Mouse (Mus musculus) kidney, adult 2 months (tissue): ENCODE data around the gene Kidins220. TPM values are rescaled to one million over a fixed set of nuclear protein-coding genes. Genes with fewer than 3 reads are reported as not detected.

Experiments used
- DNase-seq: peaks from one replicate; pipeline ENCODE4 v3.0.0; 2021
- H3K27ac ChIP-seq: fragments of 200-500 bp; 2 replicates; pipeline ENCODE4 v1.5.1; 2012; ENCODE audit warnings: low read depth, low read length, control low read depth, inconsistent platforms; ENCODE audit not compliant: insufficient read depth
- H3K27me3 ChIP-seq: fragments of 200-500 bp; replicated peaks from 2 replicates; pipeline ENCODE4 v1.6.1; 2012; ENCODE audit warnings: mild to moderate bottlenecking, moderate library complexity, low read length, inconsistent platforms; ENCODE audit not compliant: control insufficient read depth, insufficient read depth
- H3K36me3 ChIP-seq: fragments of 200-500 bp; 2 replicates; pipeline ENCODE4 v1.6.1; 2012; ENCODE audit warnings: mild to moderate bottlenecking, moderate library complexity, low read length, inconsistent platforms; ENCODE audit not compliant: control insufficient read depth, insufficient read depth
- H3K4me1 ChIP-seq: fragments of 200-500 bp; 2 replicates; pipeline ENCODE4 v1.6.1; 2011; ENCODE audit warnings: low read length; ENCODE audit not compliant: control insufficient read depth, insufficient read depth
- H3K4me3 ChIP-seq: fragments of 200-500 bp; 2 replicates; pipeline ENCODE4 v1.5.1; 2011; ENCODE audit warnings: mild to moderate bottlenecking, low read depth, low read length, control low read depth; ENCODE audit not compliant: insufficient read depth
- CTCF ChIP-seq: fragments of 200-500 bp; conservative IDR thresholded peaks from 2 replicates; pipeline ENCODE4 v1.5.1; 2011; ENCODE audit warnings: low read depth, mild to moderate bottlenecking, control low read depth, low read length, moderate library complexity, mixed read lengths; ENCODE audit not compliant: insufficient read depth, insufficient read length
- POLR2A ChIP-seq: fragments of 200-500 bp; IDR thresholded peaks from one replicate; pipeline ENCODE4 v1.6.1; 2011; ENCODE audit warnings: low read depth, low read length, control low read depth
- WGBS: fragments of 180-500 bp; shearing (Covaris S2); methylation state at CpG from one replicate; pipeline ENCODE4 v1.1.7; 2018; 5-methylcytosine and 5-hydroxymethylcytosine counted together
- polyA plus RNA-seq: library from polyadenylated mRNA; depleted of rRNA; stranded (reverse); fragments of >200 nt; gene quantifications from 2 replicates; pipeline ENCODE4 v1.2.3, GENCODE M21; 2012; rRNA removed

Kidins220 gene
- polyA plus RNA-seq, 1 experiment = 79.6 TPM

DNA sequence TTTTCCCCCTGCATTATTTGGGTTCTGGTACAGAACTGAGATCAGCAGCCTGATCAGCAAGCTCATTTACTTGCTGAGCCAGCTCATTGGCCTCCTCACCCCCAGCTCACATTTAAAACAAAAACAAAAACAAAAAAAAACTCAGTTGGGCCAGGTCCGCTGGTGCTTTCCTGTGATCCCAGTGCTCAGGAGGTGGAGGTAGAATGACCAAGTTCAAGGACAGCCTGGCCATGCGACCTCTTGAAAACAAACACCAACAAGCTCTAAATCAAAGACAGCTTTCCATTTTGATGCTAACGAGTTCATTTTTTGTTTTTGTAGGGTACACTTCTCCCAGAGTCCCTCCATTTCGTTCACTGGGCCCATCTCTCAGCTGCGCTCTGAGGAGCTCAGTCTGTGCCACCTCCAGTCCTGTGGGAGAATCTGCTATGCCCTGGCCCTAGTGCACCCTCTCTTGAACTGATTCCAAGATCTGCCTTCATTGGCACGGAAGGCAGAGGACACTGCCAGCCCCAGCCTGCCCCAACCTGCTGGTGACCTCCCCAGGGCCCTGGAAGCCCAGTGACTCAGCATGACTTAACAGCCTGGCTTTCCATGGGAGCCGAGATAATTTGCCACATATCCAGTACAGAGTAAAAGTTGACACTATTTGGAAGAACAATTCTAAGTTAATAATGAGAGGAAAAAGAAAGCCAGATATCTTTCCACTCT lies 135.4 kb downstream of the Kidins220 start:
- DNase-seq = peak; percentile 91
- TF ChIP-seq CTCF = no peak
- TF ChIP-seq POLR2A = no peak
- 34% methylated on average over 7 of the region's 7 CpGs for WGBS

DNA sequence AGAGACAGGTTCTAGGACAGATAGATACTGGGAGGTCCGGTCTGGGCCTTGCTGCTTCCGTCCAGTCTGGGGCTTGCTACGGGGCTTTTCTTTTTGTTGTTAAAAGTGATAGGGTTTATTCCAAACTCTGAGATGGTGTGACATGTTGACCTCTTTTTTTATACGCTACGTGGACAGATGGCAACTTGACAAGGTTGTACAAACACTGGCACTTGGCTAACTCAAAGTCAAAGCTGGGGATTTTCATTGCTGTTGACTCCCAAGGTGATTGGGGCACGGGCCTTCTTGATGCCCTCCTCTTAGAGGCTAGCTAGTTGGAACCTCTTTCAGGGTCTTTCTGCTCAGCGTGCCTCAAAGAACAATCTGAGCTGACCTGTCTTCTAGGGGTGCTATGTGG lies 136.0 kb downstream of the Kidins220 start:
- Histone ChIP-seq H3K4me3 (no peak overlapping the region), H3K27ac (peak overlapping the region; percentile 86), H3K36me3 (no peaks in the 10 kb centered on the region), H3K4me1 (peaks cover 19% of the 10 kb centered on the region), H3K27me3 (no peaks in the 10 kb centered on the region)
- 74% methylated on average over 7 of the region's 7 CpGs for WGBS
- no peak for DNase-seq
- TF ChIP-seq POLR2A (no peak), CTCF (no peak)

More for the DNA sequence above, 135.4 kb downstream of the Kidins220 start:
- Histone ChIP-seq H3K4me3 (no peak overlapping the region), H3K27ac (peak overlapping the region; percentile 86), H3K4me1 (peaks cover 19% of the 10 kb centered on the region), H3K27me3 (no peaks in the 10 kb centered on the region), H3K36me3 (no peaks in the 10 kb centered on the region)

Other genes starting within 250 kb of the Kidins220 start
- 5.2 and 6.2 TPM in 2 replicates for gene Mboat2, start 144.0 kb upstream of the Kidins220 start, polyA plus RNA-seq
- gene Id2, start 122.2 kb downstream of the Kidins220 start, polyA plus RNA-seq = 476 and 599 TPM in 2 replicates